8 mouse cellular contexts compared by ENCODE assay signal in genomic region chr8:94171321-94171755, GRCm38 (mm10). TPM values are rescaled to one million over a fixed set of nuclear protein-coding genes. Genes with fewer than 3 reads are reported as not detected.
A peak's percentile ranks its signal among the peaks of the same experiment; 100 is the strongest.
DNase-seq lines count a peak whose midpoint lies in the region; ATAC-seq lines count a peak whose summit lies in the region.

No protein-coding gene starts in this region.

- peaks cover 90% of the 10 kb centered on the region for H3K27me3 ChIP-seq in forebrain, embryonic 10.5 days (ENCODE audit: poor library complexity, severe bottlenecking)
- peaks cover 44% of the 10 kb centered on the region for H3K27me3 ChIP-seq in forebrain, embryonic 11.5 days (ENCODE audit: control insufficient read depth, insufficient read depth, low read length)
- H3K27me3 ChIP-seq in intestine, embryonic 15.5 days (replicated peaks): peaks cover 36% of the 10 kb centered on the region
- H3K27me3 ChIP-seq in lung, embryonic 15.5 days: peaks cover 68% of the 10 kb centered on the region

- WGBS in forebrain, embryonic 10.5 days: 44% methylated on average over 10 of the region's 10 CpGs
- WGBS in forebrain, embryonic 11.5 days: 53% methylated on average over 10 of the region's 10 CpGs
- 45% methylated on average over 10 of the region's 10 CpGs for WGBS in intestine, embryonic 15.5 days
- WGBS in lung, embryonic 15.5 days: 37% methylated on average over 10 of the region's 10 CpGs

- no peak for DNase-seq in forebrain, embryonic 10.5 days (ENCODE audit: extremely low spot score, low spot score)
- no peak for DNase-seq in forebrain, embryonic 11.5 days (ENCODE audit: low spot score)
- DNase-seq in adrenal gland, adult 2 months: peak; percentile 61
- DNase-seq in gastrocnemius, postnatal 36 days: peak; percentile 52 to 72
- no peak for DNase-seq in layer of hippocampus, postnatal 14 days (ENCODE audit: low spot score in 2 of 2)
- DNase-seq in spleen, postnatal 36 days (ENCODE audit: low spot score in 2 of 2): no peak

- no peaks in the 10 kb centered on the region for H3K9me3 ChIP-seq in forebrain, embryonic 10.5 days
- H3K9me3 ChIP-seq in forebrain, embryonic 11.5 days (ENCODE audit: control insufficient read depth, low read length): no peaks in the 10 kb centered on the region
- H3K9me3 ChIP-seq in intestine, embryonic 15.5 days: no peaks in the 10 kb centered on the region
- H3K9me3 ChIP-seq in lung, embryonic 15.5 days: no peaks in the 10 kb centered on the region

- no peak overlapping the region for H3K27ac ChIP-seq in forebrain, embryonic 10.5 days
- no peak overlapping the region for H3K27ac ChIP-seq in forebrain, embryonic 11.5 days (ENCODE audit: low read depth, low read length)
- H3K27ac ChIP-seq in intestine, embryonic 15.5 days: no peak overlapping the region
- no peak overlapping the region for H3K27ac ChIP-seq in lung, embryonic 15.5 days

- H3K4me3 ChIP-seq in forebrain, embryonic 10.5 days: peak overlapping the region; percentile 57; the same call in 1 of the 2 replicates
- H3K4me3 ChIP-seq in forebrain, embryonic 11.5 days (ENCODE audit: low read depth, low read length): no peak overlapping the region
- H3K4me3 ChIP-seq in intestine, embryonic 15.5 days (replicated peaks): peak overlapping the region; percentile 45; the same call in 1 of the 2 replicates
- peak overlapping the region; percentile 46 for H3K4me3 ChIP-seq in lung, embryonic 15.5 days

- no peak overlapping the region for H3K9ac ChIP-seq in forebrain, embryonic 11.5 days (ENCODE audit: low read length)
- H3K9ac ChIP-seq in intestine, embryonic 15.5 days: no peak overlapping the region
- no peak overlapping the region for H3K9ac ChIP-seq in lung, embryonic 15.5 days

- intact Hi-C loops in gastrocnemius, postnatal 36 days (cut with DNase I): no loop called here

- H3K4me1 ChIP-seq in forebrain, embryonic 10.5 days: peaks cover 41% of the 10 kb centered on the region
- peaks cover 15% of the 10 kb centered on the region for H3K4me1 ChIP-seq in forebrain, embryonic 11.5 days (replicated peaks; ENCODE audit: control insufficient read depth, insufficient read depth, low read length)
- peaks cover 16% of the 10 kb centered on the region for H3K4me1 ChIP-seq in intestine, embryonic 15.5 days (replicated peaks)
- peaks cover 26% of the 10 kb centered on the region for H3K4me1 ChIP-seq in lung, embryonic 15.5 days

- no peak overlapping the region for H3K4me2 ChIP-seq in forebrain, embryonic 11.5 days (ENCODE audit: low read depth, low read length, severe bottlenecking)
- H3K4me2 ChIP-seq in intestine, embryonic 15.5 days (replicated peaks): peak overlapping the region; percentile 91
- peak overlapping the region; percentile 92 for H3K4me2 ChIP-seq in lung, embryonic 15.5 days

- no peak for ATAC-seq in forebrain, embryonic 11.5 days (replicated peaks; ENCODE audit: low FRiP score)
- no peak for ATAC-seq in intestine, embryonic 15.5 days
- ATAC-seq in lung, embryonic 15.5 days (ENCODE audit: borderline replicate concordance, extremely low read depth, low FRiP score, low TSS enrichment): no peak

- no peaks in the 10 kb centered on the region for H3K36me3 ChIP-seq in forebrain, embryonic 10.5 days (replicated peaks)
- H3K36me3 ChIP-seq in forebrain, embryonic 11.5 days (ENCODE audit: control insufficient read depth, insufficient read depth, low read length): no peaks in the 10 kb centered on the region
- H3K36me3 ChIP-seq in intestine, embryonic 15.5 days: no peaks in the 10 kb centered on the region
- H3K36me3 ChIP-seq in lung, embryonic 15.5 days: no peaks in the 10 kb centered on the region

RNA-seq across cellular contexts. Expression of gene Mt2, which starts 1.1 kb away (rescaled TPM):
- polyA plus RNA-seq in forebrain, embryonic 10.5 days (2016; fragmentation: Nextera tagmentation; extraction: Ambion mirVana): 55.1 and 68.7 TPM in 2 replicates
- 36.5 and 39.0 TPM in 2 replicates for polyA plus RNA-seq in forebrain, embryonic 11.5 days (2014; fragmentation: Nextera tagmentation; extraction: Ambion mirVana)
- total RNA-seq in adrenal gland, adult 2 months (2021): 100 to 1,000 TPM; 158 to 202 TPM
- 19.3 and 19.6 TPM in 2 replicates for polyA plus RNA-seq in adrenal gland, adult 2 months (2012; rRNA removed)
- 100 to 1,000 TPM in 1 of 2 experiments, 10 to 100 TPM in 1; 87.9 to 112 TPM for total RNA-seq in gastrocnemius, postnatal 36 days (2021)
- polyA plus RNA-seq in intestine, embryonic 15.5 days (2015; fragmentation: Nextera tagmentation; extraction: Ambion mirVana): 522 and 534 TPM in 2 replicates
- polyA plus RNA-seq in lung, embryonic 15.5 days (2015; fragmentation: Nextera tagmentation; extraction: Ambion mirVana): 26.6 and 33.1 TPM in 2 replicates
- total RNA-seq in layer of hippocampus, postnatal 14 days (2021): 100 to 1,000 TPM; 467 to 654 TPM

RNA-seq across cellular contexts. Expression of gene Mt1, which starts 7.5 kb away (rescaled TPM):
- polyA plus RNA-seq in forebrain, embryonic 10.5 days (2016; fragmentation: Nextera tagmentation; extraction: Ambion mirVana): 204 and 219 TPM in 2 replicates
- polyA plus RNA-seq in forebrain, embryonic 11.5 days (2014; fragmentation: Nextera tagmentation; extraction: Ambion mirVana): 109 and 120 TPM in 2 replicates
- total RNA-seq in adrenal gland, adult 2 months (2021): 100 to 1,000 TPM; 282 to 394 TPM
- polyA plus RNA-seq in adrenal gland, adult 2 months (2012; rRNA removed): 895 and 922 TPM in 2 replicates
- 100 to 1,000 TPM in 1 of 2 experiments, 10 to 100 TPM in 1; 99.6 to 103 TPM for total RNA-seq in gastrocnemius, postnatal 36 days (2021)
- polyA plus RNA-seq in intestine, embryonic 15.5 days (2015; fragmentation: Nextera tagmentation; extraction: Ambion mirVana): 2,231 and 2,526 TPM in 2 replicates
- 144 and 179 TPM in 2 replicates for polyA plus RNA-seq in lung, embryonic 15.5 days (2015; fragmentation: Nextera tagmentation; extraction: Ambion mirVana)
- 100 to 1,000 TPM; 472 to 625 TPM for total RNA-seq in layer of hippocampus, postnatal 14 days (2021)

RNA-seq across cellular contexts. Expression of gene Mt3, which starts 18.9 kb away (rescaled TPM):
- polyA plus RNA-seq in forebrain, embryonic 10.5 days (2016; fragmentation: Nextera tagmentation; extraction: Ambion mirVana): 20.7 and 21.5 TPM in 2 replicates
- 43.6 and 52.3 TPM in 2 replicates for polyA plus RNA-seq in forebrain, embryonic 11.5 days (2014; fragmentation: Nextera tagmentation; extraction: Ambion mirVana)
- 1 to 10 TPM; 4.1 to 4.7 TPM for total RNA-seq in adrenal gland, adult 2 months (2021)
- 1.0 and 1.9 TPM in 2 replicates for polyA plus RNA-seq in adrenal gland, adult 2 months (2012; rRNA removed)
- 1 to 10 TPM; 2.2 to 7.5 TPM for total RNA-seq in gastrocnemius, postnatal 36 days (2021)
- polyA plus RNA-seq in intestine, embryonic 15.5 days (2015; fragmentation: Nextera tagmentation; extraction: Ambion mirVana): 4.4 and 5.6 TPM in 2 replicates
- polyA plus RNA-seq in lung, embryonic 15.5 days (2015; fragmentation: Nextera tagmentation; extraction: Ambion mirVana): 5.5 and 5.7 TPM in 2 replicates
- 1,000 to 10,000 TPM; 1,034 to 1,120 TPM for total RNA-seq in layer of hippocampus, postnatal 14 days (2021)

RNA-seq across cellular contexts. Expression of gene Mt4, which starts 34.3 kb away (rescaled TPM):
- not detected in 2 replicates for polyA plus RNA-seq in forebrain, embryonic 10.5 days (2016; fragmentation: Nextera tagmentation; extraction: Ambion mirVana)
- polyA plus RNA-seq in forebrain, embryonic 11.5 days (2014; fragmentation: Nextera tagmentation; extraction: Ambion mirVana): not detected in 2 replicates
- not detected for total RNA-seq in adrenal gland, adult 2 months (2021)
- polyA plus RNA-seq in adrenal gland, adult 2 months (2012; rRNA removed): not detected in 2 replicates
- total RNA-seq in gastrocnemius, postnatal 36 days (2021): not detected
- 4.1 and 4.2 TPM in 2 replicates for polyA plus RNA-seq in intestine, embryonic 15.5 days (2015; fragmentation: Nextera tagmentation; extraction: Ambion mirVana)
- not detected in 2 replicates for polyA plus RNA-seq in lung, embryonic 15.5 days (2015; fragmentation: Nextera tagmentation; extraction: Ambion mirVana)
- total RNA-seq in layer of hippocampus, postnatal 14 days (2021): not detected

RNA-seq across cellular contexts. Expression of gene Nup93, which starts 43.0 kb away (rescaled TPM):
- 155 and 164 TPM in 2 replicates for polyA plus RNA-seq in forebrain, embryonic 10.5 days (2016; fragmentation: Nextera tagmentation; extraction: Ambion mirVana)
- polyA plus RNA-seq in forebrain, embryonic 11.5 days (2014; fragmentation: Nextera tagmentation; extraction: Ambion mirVana): 135 and 143 TPM in 2 replicates
- total RNA-seq in adrenal gland, adult 2 months (2021): 10 to 100 TPM; 12.3 to 17.5 TPM
- polyA plus RNA-seq in adrenal gland, adult 2 months (2012; rRNA removed): 5.3 and 5.4 TPM in 2 replicates
- 1 to 10 TPM; 8.7 to 9.7 TPM for total RNA-seq in gastrocnemius, postnatal 36 days (2021)
- polyA plus RNA-seq in intestine, embryonic 15.5 days (2015; fragmentation: Nextera tagmentation; extraction: Ambion mirVana): 70.2 and 74.9 TPM in 2 replicates
- 99.9 and 101 TPM in 2 replicates for polyA plus RNA-seq in lung, embryonic 15.5 days (2015; fragmentation: Nextera tagmentation; extraction: Ambion mirVana)
- total RNA-seq in layer of hippocampus, postnatal 14 days (2021): 10 to 100 TPM; 54.8 to 56.1 TPM

Comparison
In these comparisons a context has a peak if more than half of its experiments do, and no peak if none do; other contexts are left out.
1. DNase-seq: peak in adrenal gland, adult 2 months (single experiment) and gastrocnemius, postnatal 36 days (2 of 2); none in forebrain, embryonic 10.5 days (single experiment), forebrain, embryonic 11.5 days (single experiment), layer of hippocampus, postnatal 14 days (0 of 2) and spleen, postnatal 36 days (0 of 2).